Mouse (Mus musculus) liver, postnatal 0 days (tissue): ENCODE results near the gene Zmat3. TPM values are rescaled to one million over a fixed set of nuclear protein-coding genes. Genes with fewer than 3 reads are reported as not detected.

Experiments
- ATAC-seq: fragments of 200-750 bp; cut with Nextera tagmentation; 2 replicates; pipeline ENCODE4 v1.8.0; 2017; ENCODE audit warnings: mild to moderate bottlenecking, moderate library complexity
- DNase-seq: peaks from one replicate; pipeline ENCODE4 v3.0.0-alpha.2; 2016
- H3K27ac ChIP-seq: fragments of 300-500 bp; sonication (generic); 2 replicates; pipeline ENCODE4 v1.5.1; 2014; ENCODE audit warnings: antibody characterized with exemption, moderate library complexity, mild to moderate bottlenecking, low read depth
- H3K27me3 ChIP-seq: fragments of 300-500 bp; sonication (generic); 2 replicates; pipeline ENCODE4 v1.6.1; 2014; ENCODE audit warnings: low read length, control low read depth, mixed read lengths; ENCODE audit not compliant: insufficient read depth
- H3K36me3 ChIP-seq: fragments of 300-500 bp; sonication (generic); replicated peaks from 2 replicates; pipeline ENCODE4 v1.6.1; 2014; ENCODE audit warnings: mild to moderate bottlenecking, control low read depth, low read length, moderate library complexity, mixed read lengths; ENCODE audit not compliant: insufficient read depth
- H3K4me1 ChIP-seq: fragments of 300-500 bp; sonication (generic); 2 replicates; pipeline ENCODE4 v1.6.1; 2014; ENCODE audit warnings: antibody characterized with exemption, mild to moderate bottlenecking, control low read depth; ENCODE audit not compliant: insufficient read depth
- H3K4me2 ChIP-seq: fragments of 300-500 bp; sonication (generic); 2 replicates; pipeline ENCODE4 v1.6.1; 2014; ENCODE audit warnings: low read depth, mild to moderate bottlenecking, low read length, moderate library complexity, mixed read lengths
- H3K4me3 ChIP-seq: fragments of 300-500 bp; sonication (generic); 2 replicates; pipeline ENCODE4 v1.5.1; 2014; ENCODE audit warnings: low read depth, low read length
- H3K9ac ChIP-seq: fragments of 300-500 bp; sonication (generic); replicated peaks from 2 replicates; pipeline ENCODE4 v1.6.1; 2014; ENCODE audit warnings: mild to moderate bottlenecking, moderate library complexity
- H3K9me3 ChIP-seq: fragments of 300-500 bp; sonication (generic); 2 replicates; pipeline ENCODE4 v1.6.1; 2016; ENCODE audit warnings: mild to moderate bottlenecking, control low read depth, low read length, mixed read lengths
- CTCF ChIP-seq: sonication (generic); IDR thresholded peaks from 2 replicates; pipeline ENCODE4 v1.5.1; 2016; ENCODE audit warnings: antibody characterized with exemption, low read depth
- EP300 ChIP-seq: IDR thresholded peaks from 2 replicates; pipeline ENCODE4 v1.6.1; 2016; ENCODE audit warnings: antibody characterized with exemption, low read depth, mild to moderate bottlenecking
- WGBS: fragments of 180-500 bp; shearing (Covaris S2); extraction: QIAGEN DNeasy Blood & Tissue Kit; methylation state at CpG from one replicate; pipeline ENCODE4 v1.1.7; 2014; ENCODE audit not compliant: insufficient replicate concordance; 5-methylcytosine and 5-hydroxymethylcytosine counted together
- polyA plus RNA-seq: library from polyadenylated mRNA; unstranded; fragments of >200 nt; fragmentation: Nextera tagmentation; extraction: Ambion mirVana; gene quantifications from 2 replicates; pipeline ENCODE4 v1.2.1, GENCODE M21; 2015

Gene Zmat3
- polyA plus RNA-seq, 1 experiment from 2014 or later = 0.62 TPM

GRCm38 (mm10) chr3:32379891-32380290, 14.1 kb upstream of the Zmat3 start:
- Histone ChIP-seq H3K4me3 (no peak overlapping the region), H3K4me1 (no peaks in the 10 kb centered on the region), H3K27ac (no peak overlapping the region), H3K9me3 (no peaks in the 10 kb centered on the region), H3K4me2 (no peak overlapping the region), H3K27me3 (no peaks in the 10 kb centered on the region), H3K36me3 (no peaks in the 10 kb centered on the region), H3K9ac (no peak overlapping the region)
- TF ChIP-seq CTCF (peak; percentile 73), EP300 (no peak)
- WGBS = 40% methylated on average over 2 of the region's 2 CpGs
- DNase-seq (no peak), ATAC-seq (no peak)

- Histone ChIP-seq H3K9ac (no peak overlapping the region), H3K9me3 (no peaks in the 10 kb centered on the region), H3K27ac (no peak overlapping the region), H3K27me3 (no peaks in the 10 kb centered on the region), H3K4me1 (no peaks in the 10 kb centered on the region), H3K4me2 (no peak overlapping the region), H3K4me3 (no peak overlapping the region), H3K36me3 (no peaks in the 10 kb centered on the region)
- WGBS = 82% methylated on average over 6 of the region's 6 CpGs
- no peak for DNase-seq
- TF ChIP-seq EP300 (no peak), CTCF (no peak)
- no peak for ATAC-seq
Observed at GRCm38 (mm10) chr3:32373236-32373635, 7.4 kb upstream of the Zmat3 start.

- no peak overlapping the region for H3K4me3 ChIP-seq
- H3K27ac ChIP-seq = no peak overlapping the region
- H3K4me2 ChIP-seq = no peak overlapping the region
- no peaks in the 10 kb centered on the region for H3K27me3 ChIP-seq
- ATAC-seq = no peak
- H3K4me1 ChIP-seq = no peaks in the 10 kb centered on the region
- no peaks in the 10 kb centered on the region for H3K36me3 ChIP-seq
- H3K9ac ChIP-seq = no peak overlapping the region
- H3K9me3 ChIP-seq = no peaks in the 10 kb centered on the region
- WGBS = 82% methylated on average over 8 of the region's 8 CpGs
- no peak for DNase-seq
- no peak for TF ChIP-seq CTCF
- no peak for TF ChIP-seq EP300
Observed at GRCm38 (mm10) chr3:32372470-32372869, 6.7 kb upstream of the Zmat3 start.

GRCm38 (mm10) chr3:32371957-32372356, 6.1 kb upstream of the Zmat3 start:
- Histone ChIP-seq H3K27ac (no peak overlapping the region), H3K36me3 (no peaks in the 10 kb centered on the region), H3K27me3 (no peaks in the 10 kb centered on the region), H3K9ac (no peak overlapping the region), H3K4me2 (no peak overlapping the region), H3K9me3 (no peaks in the 10 kb centered on the region), H3K4me1 (no peaks in the 10 kb centered on the region), H3K4me3 (no peak overlapping the region)
- no peak for DNase-seq
- TF ChIP-seq EP300 (no peak), CTCF (no peak)
- 68% methylated on average over 7 of the region's 7 CpGs for WGBS
- ATAC-seq = no peak

GRCm38 (mm10) chr3:32367516-32367915, 1.7 kb upstream of the Zmat3 start:
- ATAC-seq (no peak), DNase-seq (no peak)
- WGBS = 85% methylated on average over 1 of the region's 1 CpGs
- Histone ChIP-seq H3K4me3 (no peak overlapping the region), H3K9me3 (no peaks in the 10 kb centered on the region), H3K36me3 (no peaks in the 10 kb centered on the region), H3K4me1 (peaks cover 6% of the 10 kb centered on the region; the same call in 1 of the 2 replicates), H3K4me2 (no peak overlapping the region), H3K9ac (no peak overlapping the region), H3K27me3 (no peaks in the 10 kb centered on the region), H3K27ac (no peak overlapping the region)
- no peak for TF ChIP-seq CTCF
- TF ChIP-seq EP300 = no peak

- Histone ChIP-seq H3K4me3 (peak overlapping the region; percentile 83), H3K4me2 (peak overlapping the region; percentile 94), H3K9ac (peak overlapping the region; percentile 71; the same call in 1 of the 2 replicates), H3K27ac (no peak overlapping the region), H3K27me3 (no peaks in the 10 kb centered on the region), H3K9me3 (no peaks in the 10 kb centered on the region), H3K36me3 (no peaks in the 10 kb centered on the region), H3K4me1 (peaks cover 6% of the 10 kb centered on the region; the same call in 1 of the 2 replicates)
- DNase-seq (no peak), ATAC-seq (no peak; the same call in 1 of the 2 replicates)
- 59% methylated on average over 17 of the region's 17 CpGs for WGBS
- TF ChIP-seq CTCF (no peak), EP300 (no peak)
Observed at GRCm38 (mm10) chr3:32366246-32366734, 476 bp upstream of the Zmat3 start.
